Mouse (Mus musculus): ENCODE measurements around the gene Acly.

- TF ChIP-seq ZMIZ1 (IDR thresholded peaks at IDR 0.05; ENCODE audit: low read depth, low read length) (no peak), CTCF (conservative IDR thresholded peaks at IDR 0.05 in 1 of 2, IDR thresholded peaks at IDR 0.05 in 1 of 2; ENCODE audit: low read depth in 2 of 2, low read length in 2 of 2) (no peak), UBTF (IDR thresholded peaks at IDR 0.05; ENCODE audit: low read depth, low read length) (no peak), POLR2A (IDR thresholded peaks at IDR 0.05; ENCODE audit: low read depth, low read length) (no peak), TCF12 (IDR thresholded peaks at IDR 0.05; ENCODE audit: low read depth, low read length) (no peak), HCFC1 (IDR thresholded peaks at IDR 0.05; ENCODE audit: low read depth, low read length) (no peak), RCOR1 (conservative IDR thresholded peaks at IDR 0.05; ENCODE audit: low read depth, low read length) (no peak)
These were observed 95.8 kb downstream of the Acly start for GRCm38 (mm10) chr11:100432002-100432401.

Measured in CH12.LX (cell line).